Mouse (Mus musculus) forebrain, embryonic 10.5 days (tissue): ENCODE results near the gene Vps16. TPM values are rescaled to one million over a fixed set of nuclear protein-coding genes. Genes with fewer than 3 reads are reported as not detected.

Source experiments
- DNase-seq: peaks from one replicate; pipeline ENCODE4 v3.0.0-alpha.2; 2017; ENCODE audit warnings: low spot score; ENCODE audit errors: extremely low spot score
- H3K27ac ChIP-seq: fragments of 300-500 bp; sonication (generic); 2 replicates; pipeline ENCODE4 v1.5.1; 2016; ENCODE audit warnings: mild to moderate bottlenecking
- H3K27me3 ChIP-seq: fragments of 300-500 bp; sonication (generic); 2 replicates; pipeline ENCODE4 v1.6.1; 2016; ENCODE audit warnings: mild to moderate bottlenecking; ENCODE audit not compliant: poor library complexity, severe bottlenecking
- H3K36me3 ChIP-seq: fragments of 300-500 bp; sonication (generic); replicated peaks from 2 replicates; pipeline ENCODE4 v1.6.1; 2016; ENCODE audit warnings: mild to moderate bottlenecking, moderate library complexity
- H3K4me1 ChIP-seq: fragments of 300-500 bp; sonication (generic); 2 replicates; pipeline ENCODE4 v1.6.1; 2016
- H3K4me3 ChIP-seq: fragments of 300-500 bp; sonication (generic); 2 replicates; pipeline ENCODE4 v1.5.1; 2016; ENCODE audit warnings: mild to moderate bottlenecking, moderate library complexity
- H3K9me3 ChIP-seq: fragments of 300-500 bp; sonication (generic); 2 replicates; pipeline ENCODE4 v1.6.1; 2016; ENCODE audit warnings: mild to moderate bottlenecking, moderate library complexity
- WGBS: fragments of 180-500 bp; shearing (Covaris S2); methylation state at CpG from one replicate; pipeline ENCODE4 v1.1.7; 2016; 5-methylcytosine and 5-hydroxymethylcytosine counted together
- polyA plus RNA-seq: library from polyadenylated mRNA; unstranded; fragments of >200 nt; fragmentation: Nextera tagmentation; extraction: Ambion mirVana; gene quantifications from 2 replicates; pipeline ENCODE4 v1.2.1, GENCODE M21; 2016

Vps16 gene
- 110 and 122 TPM in 2 replicates for polyA plus RNA-seq

- peak within 1 kb of the TSS; percentile 69 for H3K4me3 ChIP-seq
- peak within 1 kb of the TSS; percentile 94 for H3K27ac ChIP-seq
- under 1% methylated on average over 58 of the region's 58 CpGs for WGBS
- DNase-seq = peak; percentile 96
- peaks cover 34% of the 10 kb centered on the region for H3K4me1 ChIP-seq
- H3K9me3 ChIP-seq = no peaks in the 10 kb centered on the region
- H3K27me3 ChIP-seq = peaks cover 11% of the 10 kb centered on the region; the same call in 1 of the 2 replicates
- H3K36me3 ChIP-seq = peaks cover 48% of the 10 kb centered on the region
Measured at GRCm38 (mm10) chr2:130424126-130424853, at the start of gene Vps16, which contains the start of gene Pced1a. TSS of gene Vps16 (plus strand) at chr2:130424339. TSS of gene Pced1a (minus strand) at chr2:130424701.

- Histone ChIP-seq H3K27me3 (no peaks in the 10 kb centered on the region), H3K4me1 (peaks cover 11% of the 10 kb centered on the region), H3K4me3 (no peak overlapping the region), H3K36me3 (no peaks in the 10 kb centered on the region), H3K27ac (no peak overlapping the region), H3K9me3 (no peaks in the 10 kb centered on the region)
- 84% methylated on average over 4 of the region's 4 CpGs for WGBS
- DNase-seq = no peak
Measured at GRCm38 (mm10) chr2:130374951-130375350, 49.2 kb upstream of the Vps16 start.

GRCm38 (mm10) chr2:130383205-130383604, 40.9 kb upstream of the Vps16 start:
- Histone ChIP-seq H3K36me3 (no peaks in the 10 kb centered on the region), H3K27me3 (no peaks in the 10 kb centered on the region), H3K9me3 (no peaks in the 10 kb centered on the region), H3K27ac (no peak overlapping the region), H3K4me3 (no peak overlapping the region), H3K4me1 (peaks cover 11% of the 10 kb centered on the region)
- DNase-seq = no peak
- 45% methylated on average over 3 of the region's 3 CpGs for WGBS

- Histone ChIP-seq H3K27ac (no peak overlapping the region), H3K36me3 (no peaks in the 10 kb centered on the region), H3K27me3 (no peaks in the 10 kb centered on the region), H3K9me3 (no peaks in the 10 kb centered on the region), H3K4me3 (no peak overlapping the region), H3K4me1 (peaks cover 11% of the 10 kb centered on the region)
- no peak for DNase-seq
- 84% methylated on average over 6 of the region's 6 CpGs for WGBS
Measured at GRCm38 (mm10) chr2:130383895-130384294, 40.2 kb upstream of the Vps16 start.

- Histone ChIP-seq H3K9me3 (no peaks in the 10 kb centered on the region), H3K27me3 (no peaks in the 10 kb centered on the region), H3K4me1 (peaks cover 11% of the 10 kb centered on the region), H3K27ac (no peak overlapping the region), H3K36me3 (peaks cover 10% of the 10 kb centered on the region), H3K4me3 (no peak overlapping the region)
- 67% methylated on average over 1 of the region's 1 CpGs for WGBS
- no peak for DNase-seq
Measured at GRCm38 (mm10) chr2:130386212-130386611, 37.9 kb upstream of the Vps16 start.

- 80% methylated on average over 2 of the region's 2 CpGs for WGBS
- H3K36me3 ChIP-seq = peaks cover 27% of the 10 kb centered on the region
- no peak for DNase-seq
- no peak overlapping the region for H3K27ac ChIP-seq
- H3K27me3 ChIP-seq = no peaks in the 10 kb centered on the region
- H3K4me1 ChIP-seq = no peaks in the 10 kb centered on the region
- H3K4me3 ChIP-seq = no peak overlapping the region
- H3K9me3 ChIP-seq = no peaks in the 10 kb centered on the region
Measured at GRCm38 (mm10) chr2:130388796-130389195, 35.3 kb upstream of the Vps16 start.

GRCm38 (mm10) chr2:130390993-130391625, 33.0 kb upstream of the Vps16 start:
- no peak overlapping the region for H3K27ac ChIP-seq
- WGBS = 85% methylated on average over 11 of the region's 11 CpGs
- no peaks in the 10 kb centered on the region for H3K9me3 ChIP-seq
- peaks cover 49% of the 10 kb centered on the region for H3K36me3 ChIP-seq
- H3K4me1 ChIP-seq = peaks cover 3% of the 10 kb centered on the region; the same call in 1 of the 2 replicates
- H3K27me3 ChIP-seq = peaks cover 7% of the 10 kb centered on the region
- no peak overlapping the region for H3K4me3 ChIP-seq
- no peak for DNase-seq

- no peak overlapping the region for H3K4me3 ChIP-seq
- peaks cover 21% of the 10 kb centered on the region for H3K4me1 ChIP-seq
- peaks cover 18% of the 10 kb centered on the region for H3K27me3 ChIP-seq
- WGBS = 88% methylated on average over 3 of the region's 3 CpGs
- H3K9me3 ChIP-seq = no peaks in the 10 kb centered on the region
- H3K27ac ChIP-seq = no peak overlapping the region
- H3K36me3 ChIP-seq = peaks cover 49% of the 10 kb centered on the region
- no peak for DNase-seq
Measured at GRCm38 (mm10) chr2:130392836-130393235, 31.3 kb upstream of the Vps16 start.

GRCm38 (mm10) chr2:130395696-130396095, 28.4 kb upstream of the Vps16 start:
- no peak overlapping the region for H3K27ac ChIP-seq
- peaks cover 44% of the 10 kb centered on the region for H3K36me3 ChIP-seq
- peaks cover 30% of the 10 kb centered on the region for H3K4me1 ChIP-seq
- WGBS = 94% methylated on average over 11 of the region's 11 CpGs
- H3K9me3 ChIP-seq = no peaks in the 10 kb centered on the region
- H3K27me3 ChIP-seq = peaks cover 35% of the 10 kb centered on the region
- H3K4me3 ChIP-seq = no peak overlapping the region
- DNase-seq = no peak

GRCm38 (mm10) chr2:130397186-130397985, 26.8 kb upstream of the Vps16 start, which contains the start of gene Cpxm1:
TSS of gene Cpxm1 (minus strand) at chr2:130397574.
- H3K9me3 ChIP-seq = no peaks in the 10 kb centered on the region
- peak within 1 kb of the TSS; percentile 89 for H3K27ac ChIP-seq
- DNase-seq = peak; percentile 78
- WGBS = under 1% methylated on average over 47 of the region's 53 CpGs
- peaks cover 36% of the 10 kb centered on the region for H3K36me3 ChIP-seq
- H3K4me3 ChIP-seq = peak within 1 kb of the TSS; percentile 72
- H3K27me3 ChIP-seq = peaks cover 38% of the 10 kb centered on the region
- peaks cover 38% of the 10 kb centered on the region for H3K4me1 ChIP-seq

- Histone ChIP-seq H3K36me3 (peaks cover 29% of the 10 kb centered on the region), H3K27me3 (peaks cover 45% of the 10 kb centered on the region), H3K4me1 (peaks cover 38% of the 10 kb centered on the region), H3K27ac (peak overlapping the region; percentile 89), H3K4me3 (peak overlapping the region; percentile 72), H3K9me3 (no peaks in the 10 kb centered on the region)
- 10% methylated on average over 14 of the region's 14 CpGs for WGBS
- DNase-seq = no peak
Measured at GRCm38 (mm10) chr2:130398091-130398490, 26.0 kb upstream of the Vps16 start.

- H3K4me1 ChIP-seq = peaks cover 38% of the 10 kb centered on the region
- H3K27ac ChIP-seq = no peak overlapping the region
- peaks cover 9% of the 10 kb centered on the region for H3K36me3 ChIP-seq
- WGBS = 89% methylated on average over 1 of the region's 1 CpGs
- H3K9me3 ChIP-seq = no peaks in the 10 kb centered on the region
- no peak for DNase-seq
- H3K4me3 ChIP-seq = no peak overlapping the region
- H3K27me3 ChIP-seq = peaks cover 53% of the 10 kb centered on the region
Measured at GRCm38 (mm10) chr2:130400046-130400445, 24.1 kb upstream of the Vps16 start.
